Mouse (Mus musculus): ENCODE measurements around the gene Pard3b. TPM values are rescaled to one million over a fixed set of nuclear protein-coding genes. Genes with fewer than 3 reads are reported as not detected.

The Pard3b gene
- total and polyA plus RNA-seq, 3 experiments: 0.30 to 0.75 (median 0.63) TPM

- no peak overlapping the region for H3K9ac ChIP-seq (ENCODE audit: insufficient read depth, low read depth)
- H3K9me3 ChIP-seq (replicated peaks; ENCODE audit: low read length): no peaks in the 10 kb centered on the region
- in situ Hi-C loops (cut with MboI; ENCODE audit: low pct_ligation_motif_present, low pct_unique_long_range_greater_than_20kb, low sequenced_read_pairs): no loop called here
- H3K79me2 ChIP-seq (replicated peaks; ENCODE audit: control insufficient read depth, extremely low read depth, insufficient read depth, poor library complexity, severe bottlenecking): no peaks in the 10 kb centered on the region
- H3K4me2 ChIP-seq (ENCODE audit: insufficient read depth, low read depth, poor library complexity, severe bottlenecking): no peak overlapping the region
- peaks cover 0 to 3% of the 10 kb centered on the region in 2 experiments; a peak in 1 of 4 replicates for H3K4me1 ChIP-seq (ENCODE audit: control insufficient read depth in 1 of 2, insufficient read depth in 2 of 2)
- no peaks in the 10 kb centered on the region for H3K36me3 ChIP-seq (replicated peaks in 1 of 2; ENCODE audit: control insufficient read depth in 1 of 2, insufficient read depth in 1 of 2, low read length in 1 of 2)
- dilution Hi-C loops (cut with MboI; ENCODE audit: extremely low pct_ligation_motif_present, extremely low pct_unique_long_range_greater_than_20kb, low sequenced_read_pairs): no loop called here
- H3K27me3 ChIP-seq (replicated peaks): no peaks in the 10 kb centered on the region
- no peak for DNase-seq (ENCODE audit: extremely low read depth)
- no peak overlapping the region for H3K4me3 ChIP-seq (replicated peaks in 1 of 3; ENCODE audit: low read depth in 2 of 3, low read length in 2 of 3, poor library complexity in 1 of 3)
- TF ChIP-seq ETS1 (conservative IDR thresholded peaks at IDR 0.05; ENCODE audit: low read depth, low read length) (no peak), RCOR1 (conservative IDR thresholded peaks at IDR 0.05; ENCODE audit: low read depth, low read length) (no peak), BHLHE40 (IDR thresholded peaks at IDR 0.05; ENCODE audit: low read depth, low read length) (no peak), ZKSCAN1 (IDR thresholded peaks at IDR 0.05; ENCODE audit: borderline replicate concordance, low read depth, low read length) (no peak), ZNF384 (IDR thresholded peaks at IDR 0.05; ENCODE audit: low read depth, low read length) (no peak), JUN (IDR thresholded peaks at IDR 0.05; ENCODE audit: insufficient read depth, low read depth, low read length) (no peak), MAFK (IDR thresholded peaks at IDR 0.05; ENCODE audit: insufficient replicate concordance, low read length) (no peak), NELFE (IDR thresholded peaks at IDR 0.05; ENCODE audit: low read depth, low read length) (no peak)
- H3K27ac ChIP-seq (ENCODE audit: insufficient read depth, low read depth): no peak overlapping the region
Observed at GRCm38 (mm10) chr1:61779906-61780305, 141.3 kb downstream of the Pard3b start.

GRCm38 (mm10) chr1:61796296-61796695 lies 157.7 kb downstream of the Pard3b start:
- Histone ChIP-seq H3K9me3 (replicated peaks; ENCODE audit: low read length) (no peaks in the 10 kb centered on the region), H3K4me1 (ENCODE audit: control insufficient read depth in 1 of 2, insufficient read depth in 2 of 2) (no peaks in the 10 kb centered on the region), H3K4me2 (ENCODE audit: insufficient read depth, low read depth, poor library complexity, severe bottlenecking) (no peak overlapping the region), H3K27me3 (replicated peaks) (no peaks in the 10 kb centered on the region), H3K9ac (ENCODE audit: insufficient read depth, low read depth) (no peak overlapping the region), H3K79me2 (replicated peaks; ENCODE audit: control insufficient read depth, extremely low read depth, insufficient read depth, poor library complexity, severe bottlenecking) (no peaks in the 10 kb centered on the region), H3K4me3 (replicated peaks in 1 of 3; ENCODE audit: low read depth in 2 of 3, low read length in 2 of 3, poor library complexity in 1 of 3) (no peak overlapping the region), H3K36me3 (replicated peaks in 1 of 2; ENCODE audit: control insufficient read depth in 1 of 2, insufficient read depth in 1 of 2, low read length in 1 of 2) (no peaks in the 10 kb centered on the region), H3K27ac (ENCODE audit: insufficient read depth, low read depth) (no peak overlapping the region)
- no peak for DNase-seq (ENCODE audit: extremely low read depth)
- TF ChIP-seq POLR2AphosphoS2 (IDR thresholded peaks at IDR 0.05; ENCODE audit: low read depth, low read length) (no peak), CTCF (conservative IDR thresholded peaks at IDR 0.05 in 1 of 2, IDR thresholded peaks at IDR 0.05 in 1 of 2; ENCODE audit: low read depth in 2 of 2, low read length in 2 of 2) (no peak), ZNF384 (IDR thresholded peaks at IDR 0.05; ENCODE audit: low read depth, low read length) (no peak), SIN3A (IDR thresholded peaks at IDR 0.05; ENCODE audit: low read length) (no peak), CHD2 (IDR thresholded peaks at IDR 0.05; ENCODE audit: low read length) (no peak)
- in situ Hi-C loops (cut with MboI; ENCODE audit: low pct_ligation_motif_present, low pct_unique_long_range_greater_than_20kb, low sequenced_read_pairs): no loop called here
- dilution Hi-C loops (cut with MboI; ENCODE audit: extremely low pct_ligation_motif_present, extremely low pct_unique_long_range_greater_than_20kb, low sequenced_read_pairs): no loop called here

GRCm38 (mm10) chr1:61820213-61820612 lies 181.6 kb downstream of the Pard3b start:
- H3K79me2 ChIP-seq (replicated peaks; ENCODE audit: control insufficient read depth, extremely low read depth, insufficient read depth, poor library complexity, severe bottlenecking): no peaks in the 10 kb centered on the region
- no peak for DNase-seq (ENCODE audit: extremely low read depth)
- no peak overlapping the region for H3K4me2 ChIP-seq (ENCODE audit: insufficient read depth, low read depth, poor library complexity, severe bottlenecking)
- no peaks in the 10 kb centered on the region for H3K36me3 ChIP-seq (replicated peaks in 1 of 2; ENCODE audit: control insufficient read depth in 1 of 2, insufficient read depth in 1 of 2, low read length in 1 of 2)
- dilution Hi-C loops (cut with MboI; ENCODE audit: extremely low pct_ligation_motif_present, extremely low pct_unique_long_range_greater_than_20kb, low sequenced_read_pairs): no loop called here
- H3K4me1 ChIP-seq (ENCODE audit: control insufficient read depth in 1 of 2, insufficient read depth in 2 of 2): peaks cover 0 to 3% of the 10 kb centered on the region in 2 experiments; a peak in 1 of 4 replicates
- no peaks in the 10 kb centered on the region for H3K27me3 ChIP-seq (replicated peaks)
- TF ChIP-seq MYC (IDR thresholded peaks at IDR 0.05; ENCODE audit: low read depth, low read length): no peak
- in situ Hi-C loops (cut with MboI; ENCODE audit: low pct_ligation_motif_present, low pct_unique_long_range_greater_than_20kb, low sequenced_read_pairs): no loop called here
- H3K27ac ChIP-seq (ENCODE audit: insufficient read depth, low read depth): no peak overlapping the region
- no peaks in the 10 kb centered on the region for H3K9me3 ChIP-seq (replicated peaks; ENCODE audit: low read length)
- H3K4me3 ChIP-seq (replicated peaks in 1 of 3; ENCODE audit: low read depth in 2 of 3, low read length in 2 of 3, poor library complexity in 1 of 3): no peak overlapping the region
- H3K9ac ChIP-seq (ENCODE audit: insufficient read depth, low read depth): no peak overlapping the region
